21 mouse cellular contexts compared by ENCODE assay signal in genomic region chr12:8875583-8875982, GRCm38 (mm10). TPM values are rescaled to one million over a fixed set of nuclear protein-coding genes. Genes with fewer than 3 reads are reported as not detected.
DNase-seq lines count a peak whose midpoint lies in the region; ATAC-seq and TF ChIP-seq lines count a peak whose summit lies in the region.
"Had no signal": no experiment of that assay in that cellular context is flagged by ENCODE, and none has a peak within 500 bp of the region (broad histone marks: within the 10 kb centered on the region; RNA-seq: fewer than 3 reads in every experiment).

No protein-coding gene starts in this region.

- no peaks in the 10 kb centered on the region for H3K79me2 ChIP-seq in myocyte (ENCODE audit: control insufficient read depth, insufficient read depth)

- H3K4me2 ChIP-seq in myocyte (ENCODE audit: low read depth), result peak overlapping the region; percentile 7
- H3K4me2 ChIP-seq: embryonic facial prominence, embryonic 15.5 days; forebrain, embryonic 15.5 days; heart, embryonic 12.5 days; hindbrain, embryonic 14.5 days had no signal

- H3K4me3 ChIP-seq in myocyte, result no peak overlapping the region
- H3K4me3 ChIP-seq: embryonic facial prominence, embryonic 15.5 days; erythroblast, embryonic 14.5 days; forebrain, embryonic 15.5 days; gastrocnemius, adult 2 months; heart, embryonic 12.5 days; hindbrain, embryonic 10.5 days had no signal

- peak; percentile 66 for DNase-seq in adrenal gland, adult 2 months
- DNase-seq in adrenal gland, adult 18-20 months (ENCODE audit: low spot score in 2 of 2), result no peak
- no peak for DNase-seq in frontal cortex, postnatal 36 days (ENCODE audit: low spot score in 2 of 2)
- peak; percentile 46 for DNase-seq in NIH3T3 (ENCODE audit: low read depth)
- no peak for DNase-seq in yolk sac, embryonic 10.5 days (ENCODE audit: low spot score)
- DNase-seq in layer of hippocampus, postnatal 25 days (ENCODE audit: extremely low spot score in 1 of 2, low spot score in 1 of 2), result no peak
- DNase-seq: cerebellum, adult 2 months; cerebellum, postnatal 14 days; embryo, embryonic 11 days; gastrocnemius, adult 2 months; gastrocnemius, postnatal 25 days; kidney, adult 8-10 months had no signal

- no peaks in the 10 kb centered on the region for H3K36me3 ChIP-seq in myocyte (ENCODE audit: control insufficient read depth, insufficient read depth)
- H3K36me3 ChIP-seq: embryonic facial prominence, embryonic 15.5 days; forebrain, embryonic 15.5 days; heart, embryonic 12.5 days; hindbrain, embryonic 10.5 days had no signal

- no peak for TF ChIP-seq POLR2A in myocyte (IDR thresholded peaks at IDR 0.05; ENCODE audit: insufficient read length, low read depth)

- ATAC-seq in frontal cortex, adult (ENCODE audit: low TSS enrichment), result peak; percentile 69
- ATAC-seq: forebrain, embryonic 15.5 days; inflammation-experienced regulatory T-cells, adult 6 months had no signal

- no peaks in the 10 kb centered on the region for H3K27me3 ChIP-seq in myocyte (ENCODE audit: control insufficient read depth, insufficient read depth, insufficient read length)
- H3K27me3 ChIP-seq: embryonic facial prominence, embryonic 15.5 days; forebrain, embryonic 15.5 days; heart, embryonic 12.5 days had no signal

- H3ac ChIP-seq in myocyte (ENCODE audit: control insufficient read depth, insufficient read length), result no peak overlapping the region

TF ChIP-seq in myocyte, 11 proteins besides CTCF, POLR2A, EP300 and RAD21:
- TF ChIP-seq USF1 (IDR thresholded peaks at IDR 0.05; ENCODE audit: low read depth) (peak; percentile 87), E2F4 (IDR thresholded peaks at IDR 0.05; ENCODE audit: insufficient read depth) (no peak)

RNA-seq across cellular contexts. Expression of gene Laptm4a, which starts 45.9 kb away (rescaled TPM):
- 100 to 1,000 TPM; 500 to 622 TPM for total RNA-seq in adrenal gland, adult 2 months (2021)
- polyA plus RNA-seq in adrenal gland, adult 2 months (2012; rRNA removed), result 243 and 281 TPM in 2 replicates
- 100 to 1,000 TPM; 578 to 580 TPM for total RNA-seq in adrenal gland, adult 18-20 months (2021)
- 491 TPM for polyA plus RNA-seq in myocyte (2012; fragmentation: generic; extraction: Trizol)
- 100 to 1,000 TPM; 222 to 223 TPM for total RNA-seq in layer of hippocampus, postnatal 25 days (2021)

Comparison
In these comparisons a context has a peak if more than half of its experiments do, and no peak if none do; other contexts are left out.
1. DNase-seq: peak in adrenal gland, adult 2 months (single experiment) and NIH3T3 (single experiment); none in adrenal gland, adult 18-20 months (0 of 2), frontal cortex, postnatal 36 days (0 of 2), yolk sac, embryonic 10.5 days (single experiment) and layer of hippocampus, postnatal 25 days (0 of 2).